Mouse (Mus musculus) intestine, postnatal 0 days (tissue): ENCODE data around the gene Hbb-y. TPM values are rescaled to one million over a fixed set of nuclear protein-coding genes. Genes with fewer than 3 reads are reported as not detected.
"Not testable (repeated sequence)": the region's sequence is repeated elsewhere in the genome, so short reads cannot be mapped to it uniquely, and the experiment has no call there.

Experiments
- ATAC-seq: fragments of 200-750 bp; cut with Nextera tagmentation; 2 replicates; pipeline ENCODE4 v1.8.0; 2017; ENCODE audit warnings: mild to moderate bottlenecking, moderate TSS enrichment, moderate library complexity
- H3K27ac ChIP-seq: fragments of 300-500 bp; sonication (generic); 2 replicates; pipeline ENCODE4 v1.5.1; 2014; ENCODE audit warnings: mild to moderate bottlenecking, low read depth, low read length, moderate library complexity
- H3K27me3 ChIP-seq: fragments of 300-500 bp; sonication (generic); replicated peaks from 2 replicates; pipeline ENCODE4 v1.6.1; 2014; ENCODE audit warnings: low read length, mixed read lengths; ENCODE audit not compliant: control insufficient read depth, insufficient read depth
- H3K36me3 ChIP-seq: fragments of 300-500 bp; sonication (generic); 2 replicates; pipeline ENCODE4 v1.6.1; 2014; ENCODE audit warnings: mild to moderate bottlenecking, moderate library complexity; ENCODE audit not compliant: control insufficient read depth, insufficient read depth
- H3K4me1 ChIP-seq: fragments of 300-500 bp; sonication (generic); replicated peaks from 2 replicates; pipeline ENCODE4 v1.6.1; 2014; ENCODE audit warnings: antibody characterized with exemption, low read length, mixed read lengths; ENCODE audit not compliant: control insufficient read depth, insufficient read depth
- H3K4me2 ChIP-seq: fragments of 300-500 bp; sonication (generic); replicated peaks from 2 replicates; pipeline ENCODE4 v1.6.1; 2014; ENCODE audit warnings: low read depth, mild to moderate bottlenecking, moderate library complexity
- H3K4me3 ChIP-seq: fragments of 300-500 bp; sonication (generic); 2 replicates; pipeline ENCODE4 v1.5.1; 2014; ENCODE audit warnings: low read depth, low read length
- H3K9ac ChIP-seq: fragments of 300-500 bp; sonication (generic); 2 replicates; pipeline ENCODE4 v1.6.1; 2014; ENCODE audit warnings: mild to moderate bottlenecking, low read depth, low read length
- H3K9me3 ChIP-seq: fragments of 300-500 bp; sonication (generic); 2 replicates; pipeline ENCODE4 v1.6.1; 2016; ENCODE audit warnings: mixed run types; ENCODE audit not compliant: control insufficient read depth
- CTCF ChIP-seq: sonication (generic); IDR thresholded peaks from 2 replicates; pipeline ENCODE4 v1.5.1; 2016; ENCODE audit warnings: low read depth, mild to moderate bottlenecking, control low read depth, antibody characterized with exemption, moderate library complexity
- WGBS: fragments of 180-500 bp; shearing (Covaris S2); extraction: QIAGEN DNeasy Blood & Tissue Kit; methylation state at CpG from one replicate; pipeline ENCODE4 v1.1.7; 2014; 5-methylcytosine and 5-hydroxymethylcytosine counted together
- polyA plus RNA-seq: library from polyadenylated mRNA; unstranded; fragments of >200 nt; fragmentation: Nextera tagmentation; extraction: Ambion mirVana; gene quantifications from 2 replicates; pipeline ENCODE4 v1.2.1, GENCODE M21; 2015

Hbb-y gene
- polyA plus RNA-seq, 1 experiment from 2014 or later: 0.52 TPM

DNA sequence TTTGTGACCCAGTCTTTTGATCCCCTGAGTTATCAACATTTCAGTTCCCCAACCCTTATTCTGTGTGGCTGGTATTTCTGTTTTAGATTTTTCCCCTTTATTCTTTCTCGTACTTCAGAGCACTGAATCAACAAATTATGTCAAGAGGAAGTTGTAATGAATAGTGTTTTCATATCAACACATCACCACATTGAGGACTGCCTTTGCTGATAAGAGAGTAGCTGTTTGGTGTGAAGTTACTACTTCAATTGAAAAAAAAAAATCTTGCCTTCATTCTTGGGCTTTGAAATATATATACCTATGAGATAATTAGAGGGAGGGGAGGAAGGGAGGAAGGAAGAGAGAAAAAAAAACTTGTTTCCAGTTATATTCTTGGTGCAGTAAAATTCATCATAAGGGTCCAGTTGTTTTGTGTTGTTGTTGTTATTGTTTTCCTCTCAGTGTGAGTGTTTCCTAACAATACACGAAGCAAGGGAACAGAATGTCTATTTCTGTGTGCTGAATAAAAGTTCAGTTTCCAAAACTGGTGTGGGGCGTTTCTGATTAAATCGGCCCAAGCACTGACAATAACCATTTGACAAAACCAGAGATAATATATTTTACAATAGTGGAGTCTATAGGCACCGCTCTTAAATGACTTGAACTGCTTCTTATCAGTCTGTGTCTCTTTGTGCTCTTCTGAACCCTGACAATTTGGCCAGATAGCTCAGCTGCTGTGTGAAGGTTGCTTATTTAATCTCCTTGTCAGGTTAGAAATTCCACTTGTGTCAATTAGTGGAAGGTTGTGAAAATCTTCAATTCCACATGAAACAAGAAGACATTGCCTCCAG, 43.8 kb downstream of the Hbb-y start:
- no peak overlapping the region for H3K4me3 ChIP-seq
- H3K9ac ChIP-seq: no peak overlapping the region
- no peak overlapping the region for H3K4me2 ChIP-seq
- no peaks in the 10 kb centered on the region for H3K9me3 ChIP-seq
- no peaks in the 10 kb centered on the region for H3K4me1 ChIP-seq
- WGBS: 37% methylated on average over 5 of the region's 5 CpGs
- H3K27me3 ChIP-seq: no peaks in the 10 kb centered on the region
- no peak for TF ChIP-seq CTCF
- no peak for ATAC-seq
- no peaks in the 10 kb centered on the region for H3K36me3 ChIP-seq
- no peak overlapping the region for H3K27ac ChIP-seq

DNA sequence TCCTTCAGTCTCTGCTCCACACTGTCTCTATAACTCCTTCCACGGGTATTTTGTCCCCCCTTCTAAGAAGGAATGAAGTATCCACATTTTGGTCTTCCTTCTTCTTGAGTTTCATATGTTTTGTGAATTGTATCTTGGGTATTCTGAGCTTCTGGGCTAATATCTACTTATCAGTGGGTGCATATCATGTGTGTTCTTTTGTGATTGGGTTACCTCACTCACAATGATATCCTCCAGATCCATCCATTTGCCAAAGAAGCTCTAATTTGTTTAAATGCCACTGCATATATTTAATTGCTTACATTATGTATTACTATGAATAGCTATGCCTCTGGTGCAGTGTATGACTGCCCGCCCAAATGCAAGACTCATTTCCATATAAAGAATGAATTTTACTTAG, 44.9 kb downstream of the Hbb-y start:
- not testable (repeated sequence) for H3K27me3 ChIP-seq, ATAC-seq, H3K36me3 ChIP-seq, H3K9ac ChIP-seq, H3K4me1 ChIP-seq, H3K9me3 ChIP-seq, H3K27ac ChIP-seq, H3K4me2 ChIP-seq, H3K4me3 ChIP-seq
- WGBS: 65% methylated on average over 2 of the region's 2 CpGs

DNA sequence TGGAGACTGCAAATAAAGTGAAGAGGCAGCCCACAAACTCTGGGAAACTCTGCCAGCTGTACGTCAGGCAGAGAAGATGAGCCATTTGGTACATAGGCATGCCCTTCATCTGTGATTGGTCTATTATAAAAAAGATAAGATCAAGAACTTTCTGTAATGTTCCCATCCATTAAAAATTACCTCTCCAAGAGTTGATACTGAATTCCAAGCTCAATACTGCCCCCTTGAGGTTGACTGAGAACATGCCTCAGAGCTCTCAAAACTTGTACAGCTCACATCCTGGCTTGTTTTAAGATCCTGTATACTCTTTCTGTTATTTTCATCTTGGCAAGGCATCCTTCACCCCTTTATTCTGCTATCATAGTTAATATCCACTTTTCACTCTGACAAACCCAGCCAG, 46.2 kb downstream of the Hbb-y start:
- no peak for ATAC-seq
- peak; percentile 73 for TF ChIP-seq CTCF
- Histone ChIP-seq H3K4me3 (no peak overlapping the region), H3K4me2 (no peak overlapping the region), H3K27ac (no peak overlapping the region), H3K9me3 (no peaks in the 10 kb centered on the region), H3K9ac (no peak overlapping the region), H3K4me1 (no peaks in the 10 kb centered on the region), H3K27me3 (no peaks in the 10 kb centered on the region), H3K36me3 (no peaks in the 10 kb centered on the region)
- WGBS: 57% methylated on average over 1 of the region's 1 CpGs

Other genes starting within 250 kb of the Hbb-y start
- gene Olfr620, start 240.7 kb downstream of the Hbb-y start, polyA plus RNA-seq: not detected in 2 replicates
- not detected in 2 replicates for gene Olfr622, start 210.5 kb downstream of the Hbb-y start, polyA plus RNA-seq
- gene Olfr623, start 189.5 kb downstream of the Hbb-y start, polyA plus RNA-seq: not detected in 2 replicates
- gene Olfr624, start 182.0 kb downstream of the Hbb-y start, polyA plus RNA-seq: 0.09 TPM in 2 replicates
- gene Olfr625-ps1, start 170.5 kb downstream of the Hbb-y start, polyA plus RNA-seq: not detected in 2 replicates
- gene Olfr243, start 138.5 kb downstream of the Hbb-y start, polyA plus RNA-seq: not detected in 2 replicates
- gene Olfr628, start 122.8 kb downstream of the Hbb-y start, polyA plus RNA-seq: not detected in 2 replicates
- not detected in 2 replicates for gene Olfr629, start 108.3 kb downstream of the Hbb-y start, polyA plus RNA-seq
- gene Olfr630, start 95.9 kb downstream of the Hbb-y start, polyA plus RNA-seq: not detected in 2 replicates
- not detected in 2 replicates for gene Olfr69, start 81.6 kb downstream of the Hbb-y start, polyA plus RNA-seq
- gene Olfr68, start 73.5 kb downstream of the Hbb-y start, polyA plus RNA-seq: not detected in 2 replicates
- not detected in 2 replicates for gene Olfr67, start 61.4 kb downstream of the Hbb-y start, polyA plus RNA-seq
- 164 and 228 TPM in 2 replicates for gene Hbb-bt, start 39.2 kb downstream of the Hbb-y start, polyA plus RNA-seq
- gene Hbb-bs, start 25.1 kb downstream of the Hbb-y start, polyA plus RNA-seq: 726 and 1,073 TPM in 2 replicates
- gene Hbb-bh2, start 12.7 kb downstream of the Hbb-y start, polyA plus RNA-seq: not detected in 2 replicates
- not detected in 2 replicates for gene Hbb-bh1, start 10.1 kb downstream of the Hbb-y start, polyA plus RNA-seq
- gene Olfr66, start 33.0 kb upstream of the Hbb-y start, polyA plus RNA-seq: not detected in 2 replicates
- not detected in 2 replicates for gene Olfr64, start 41.3 kb upstream of the Hbb-y start, polyA plus RNA-seq
- gene Olfr65, start 50.3 kb upstream of the Hbb-y start, polyA plus RNA-seq: not detected in 2 replicates
- not detected in 2 replicates for gene Olfr631, start 75.6 kb upstream of the Hbb-y start, polyA plus RNA-seq
- gene Olfr632, start 81.1 kb upstream of the Hbb-y start, polyA plus RNA-seq: not detected in 2 replicates
- not detected in 2 replicates for gene Olfr633, start 91.2 kb upstream of the Hbb-y start, polyA plus RNA-seq
- gene Olfr635, start 117.9 kb upstream of the Hbb-y start, polyA plus RNA-seq: not detected in 2 replicates
- not detected in 2 replicates for gene Olfr638, start 145.5 kb upstream of the Hbb-y start, polyA plus RNA-seq
- gene Olfr639, start 164.1 kb upstream of the Hbb-y start, polyA plus RNA-seq: not detected in 2 replicates
- gene Olfr640, start 172.4 kb upstream of the Hbb-y start, polyA plus RNA-seq: not detected in 2 replicates
- gene Olfr641, start 182.2 kb upstream of the Hbb-y start, polyA plus RNA-seq: not detected in 2 replicates
- not detected in 2 replicates for gene Olfr642, start 199.4 kb upstream of the Hbb-y start, polyA plus RNA-seq
- not detected in 2 replicates for gene 4930516K23Rik, start 208.2 kb upstream of the Hbb-y start, polyA plus RNA-seq
- gene Olfr644, start 218.7 kb upstream of the Hbb-y start, polyA plus RNA-seq: not detected in 2 replicates
- gene Olfr645, start 232.2 kb upstream of the Hbb-y start, polyA plus RNA-seq: not detected in 2 replicates